Mouse (Mus musculus): ENCODE data around the gene Dhrs1. TPM values are rescaled to one million over a fixed set of nuclear protein-coding genes. Genes with fewer than 3 reads are reported as not detected.

The Dhrs1 gene
- polyA plus RNA-seq, 1 experiment from 2014 or later: 75.9 TPM

Other genes starting within 250 kb of the Dhrs1 start
- 0.24 and 0.29 TPM in 2 replicates for gene Cpne6, start 235.2 kb downstream of the Dhrs1 start, polyA plus RNA-seq (2014; fragmentation: Nextera tagmentation; extraction: Ambion mirVana)
- gene Nrl, start 220.7 kb downstream of the Dhrs1 start, polyA plus RNA-seq (2014; fragmentation: Nextera tagmentation; extraction: Ambion mirVana): not detected in 2 replicates
- gene Pck2, start 205.4 kb downstream of the Dhrs1 start, polyA plus RNA-seq (2014; fragmentation: Nextera tagmentation; extraction: Ambion mirVana): 12.7 and 14.6 TPM in 2 replicates
- 69.7 and 76.6 TPM in 2 replicates for gene Dcaf11, start 185.7 kb downstream of the Dhrs1 start, polyA plus RNA-seq (2014; fragmentation: Nextera tagmentation; extraction: Ambion mirVana)
- not detected in 2 replicates for gene A730061H03Rik, start 185.3 kb downstream of the Dhrs1 start, polyA plus RNA-seq (2014; fragmentation: Nextera tagmentation; extraction: Ambion mirVana)
- 3.6 and 5.9 TPM in 2 replicates for gene Fitm1, start 170.1 kb downstream of the Dhrs1 start, polyA plus RNA-seq (2014; fragmentation: Nextera tagmentation; extraction: Ambion mirVana)
- 136 and 139 TPM in 2 replicates for gene Psme1, start 167.6 kb downstream of the Dhrs1 start, polyA plus RNA-seq (2014; fragmentation: Nextera tagmentation; extraction: Ambion mirVana)
- 3.8 and 5.3 TPM in 2 replicates for gene Emc9, start 160.4 kb downstream of the Dhrs1 start, polyA plus RNA-seq (2014; fragmentation: Nextera tagmentation; extraction: Ambion mirVana)
- 237 and 259 TPM in 2 replicates for gene Psme2, start 154.6 kb downstream of the Dhrs1 start, polyA plus RNA-seq (2014; fragmentation: Nextera tagmentation; extraction: Ambion mirVana)
- gene Rnf31, start 154.0 kb downstream of the Dhrs1 start, polyA plus RNA-seq (2014; fragmentation: Nextera tagmentation; extraction: Ambion mirVana): 9.7 and 11.8 TPM in 2 replicates
- gene Irf9, start 142.1 kb downstream of the Dhrs1 start, polyA plus RNA-seq (2014; fragmentation: Nextera tagmentation; extraction: Ambion mirVana): 4.9 and 5.2 TPM in 2 replicates
- 3.8 and 4.2 TPM in 2 replicates for gene Rec8, start 127.7 kb downstream of the Dhrs1 start, polyA plus RNA-seq (2014; fragmentation: Nextera tagmentation; extraction: Ambion mirVana)
- gene Ipo4, start 109.7 kb downstream of the Dhrs1 start, polyA plus RNA-seq (2014; fragmentation: Nextera tagmentation; extraction: Ambion mirVana): 85.0 and 86.9 TPM in 2 replicates
- 2.6 and 3.5 TPM in 2 replicates for gene Gm49378, start 107.8 kb downstream of the Dhrs1 start, polyA plus RNA-seq (2014; fragmentation: Nextera tagmentation; extraction: Ambion mirVana)
- gene Tm9sf1, start 101.9 kb downstream of the Dhrs1 start, polyA plus RNA-seq (2014; fragmentation: Nextera tagmentation; extraction: Ambion mirVana): 68.4 and 70.2 TPM in 2 replicates
- 0.38 and 0.84 TPM in 2 replicates for gene Tssk4, start 95.5 kb downstream of the Dhrs1 start, polyA plus RNA-seq (2014; fragmentation: Nextera tagmentation; extraction: Ambion mirVana)
- 62.5 and 63.6 TPM in 2 replicates for gene Mdp1, start 85.2 kb downstream of the Dhrs1 start, polyA plus RNA-seq (2014; fragmentation: Nextera tagmentation; extraction: Ambion mirVana)
- 60.7 and 67.7 TPM in 2 replicates for gene Gmpr2, start 73.7 kb downstream of the Dhrs1 start, polyA plus RNA-seq (2014; fragmentation: Nextera tagmentation; extraction: Ambion mirVana)
- 622 and 636 TPM in 2 replicates for gene Nedd8, start 73.6 kb downstream of the Dhrs1 start, polyA plus RNA-seq (2014; fragmentation: Nextera tagmentation; extraction: Ambion mirVana)
- gene Tinf2, start 63.9 kb downstream of the Dhrs1 start, polyA plus RNA-seq (2014; fragmentation: Nextera tagmentation; extraction: Ambion mirVana): 61.3 and 67.7 TPM in 2 replicates
- 1.1 and 1.5 TPM in 2 replicates for gene Tgm1, start 31.8 kb downstream of the Dhrs1 start, polyA plus RNA-seq (2014; fragmentation: Nextera tagmentation; extraction: Ambion mirVana)
- gene Rabggta, start 23.4 kb downstream of the Dhrs1 start, polyA plus RNA-seq (2014; fragmentation: Nextera tagmentation; extraction: Ambion mirVana): 19.9 and 21.5 TPM in 2 replicates
- 53.8 and 59.4 TPM in 2 replicates for gene Nop9, start within 50 bp of the Dhrs1 start, polyA plus RNA-seq (2014; fragmentation: Nextera tagmentation; extraction: Ambion mirVana)
- 0.18 and 0.35 TPM in 2 replicates for gene Cideb, start 12.8 kb upstream of the Dhrs1 start, polyA plus RNA-seq (2014; fragmentation: Nextera tagmentation; extraction: Ambion mirVana)
- gene Ltb4r2, start 15.7 kb upstream of the Dhrs1 start, polyA plus RNA-seq (2014; fragmentation: Nextera tagmentation; extraction: Ambion mirVana): 0.31 and 0.34 TPM in 2 replicates
- gene Ltb4r1, start 20.3 kb upstream of the Dhrs1 start, polyA plus RNA-seq (2014; fragmentation: Nextera tagmentation; extraction: Ambion mirVana): not detected in 2 replicates
- 10.6 and 13.0 TPM in 2 replicates for gene Adcy4, start 38.4 kb upstream of the Dhrs1 start, polyA plus RNA-seq (2014; fragmentation: Nextera tagmentation; extraction: Ambion mirVana)
- 33.7 and 38.8 TPM in 2 replicates for gene Ripk3, start 43.2 kb upstream of the Dhrs1 start, polyA plus RNA-seq (2014; fragmentation: Nextera tagmentation; extraction: Ambion mirVana)
- 53.7 and 61.6 TPM in 2 replicates for gene Nfatc4, start 77.5 kb upstream of the Dhrs1 start, polyA plus RNA-seq (2014; fragmentation: Nextera tagmentation; extraction: Ambion mirVana)
- gene Nynrin, start 108.3 kb upstream of the Dhrs1 start, polyA plus RNA-seq (2014; fragmentation: Nextera tagmentation; extraction: Ambion mirVana): 13.6 and 19.4 TPM in 2 replicates
- 0.07 and 0.17 TPM in 2 replicates for gene Cbln3, start 138.7 kb upstream of the Dhrs1 start, polyA plus RNA-seq (2014; fragmentation: Nextera tagmentation; extraction: Ambion mirVana)
- gene Khnyn, start 139.3 kb upstream of the Dhrs1 start, polyA plus RNA-seq (2014; fragmentation: Nextera tagmentation; extraction: Ambion mirVana): 10.4 and 11.9 TPM in 2 replicates
- gene Sdr39u1, start 154.6 kb upstream of the Dhrs1 start, polyA plus RNA-seq (2014; fragmentation: Nextera tagmentation; extraction: Ambion mirVana): 55.7 and 59.4 TPM in 2 replicates
- gene Cma1, start 199.0 kb upstream of the Dhrs1 start, polyA plus RNA-seq (2014; fragmentation: Nextera tagmentation; extraction: Ambion mirVana): not detected in 2 replicates
- gene Cma2, start 205.3 kb upstream of the Dhrs1 start, polyA plus RNA-seq (2014; fragmentation: Nextera tagmentation; extraction: Ambion mirVana): not detected in 2 replicates

Measured in embryonic facial prominence, embryonic 11.5 days (tissue).